Mouse (Mus musculus) olfactory bulb, adult 2 months (tissue): Measurements from ENCODE around the gene Mbtps1.

Source experiments
- CTCF ChIP-seq: fragments of 200-500 bp; IDR thresholded peaks from 2 replicates; pipeline ENCODE4 v1.5.1; 2012; ENCODE audit warnings: low read depth, mild to moderate bottlenecking, low read length, moderate library complexity; ENCODE audit not compliant: insufficient read depth
- POLR2A ChIP-seq: fragments of 200-500 bp; IDR thresholded peaks from 2 replicates; pipeline ENCODE4 v1.6.1; 2012; ENCODE audit warnings: mild to moderate bottlenecking, low read depth, low read length, moderate library complexity; ENCODE audit not compliant: insufficient read depth

DNA sequence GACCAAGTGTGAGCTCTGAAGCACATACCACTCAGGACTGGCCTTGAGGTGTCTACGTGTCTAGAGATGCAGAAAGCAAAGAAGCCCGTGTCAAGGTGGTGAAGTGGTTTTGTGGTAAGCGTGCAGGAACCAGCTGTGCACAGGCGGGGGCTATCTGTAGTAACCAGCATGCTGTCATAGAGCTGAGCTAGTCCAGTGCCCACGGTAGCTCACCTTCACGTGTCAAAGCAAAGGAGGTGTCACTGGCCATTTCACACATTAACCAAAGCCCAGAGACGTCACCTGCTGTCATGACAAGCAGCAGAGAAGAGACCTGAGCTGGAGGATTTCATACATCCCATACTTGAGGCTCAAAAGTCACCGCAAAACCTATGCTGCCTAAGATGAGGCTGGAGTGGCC is 52.4 kb downstream of the Mbtps1 start:
- TF ChIP-seq POLR2A: no peak
- TF ChIP-seq CTCF: no peak
